Mouse (Mus musculus) mature B cell (primary cell): ENCODE data around the gene Wnk4.

ENCODE experiments used
- in situ Hi-C: fragments of 300-500 bp; cut with MboI; formaldehyde crosslinking; loops from 2 replicates; pipeline ENCODE4 v1.14.3; 2019

Wnk4 gene

GRCm38 (mm10) chr11:101275309-101275708 lies 14.9 kb downstream of the Wnk4 start:
- in situ Hi-C loops, result no loop called here

GRCm38 (mm10) chr11:101276319-101277070 lies 16.1 kb downstream of the Wnk4 start:
- in situ Hi-C loops, result no loop called here

- in situ Hi-C loops, result no loop called here
Measured at GRCm38 (mm10) chr11:101277381-101278222, 17.2 kb downstream of the Wnk4 start.

- in situ Hi-C loops, result no loop called here
Measured at GRCm38 (mm10) chr11:101278223-101279192, 18.1 kb downstream of the Wnk4 start, which contains the start of the genes Cntd1 and Coa3. Gene Cntd1 (plus strand): TSS chr11:101279012. Gene Coa3 (minus strand): TSS chr11:101279114.

GRCm38 (mm10) chr11:101279193-101279569 lies 18.8 kb downstream of the Wnk4 start:
- in situ Hi-C loops, result no loop called here

GRCm38 (mm10) chr11:101280837-101281236 lies 20.5 kb downstream of the Wnk4 start:
- in situ Hi-C loops, result no loop called here

GRCm38 (mm10) chr11:101282896-101283295 lies 22.5 kb downstream of the Wnk4 start:
- in situ Hi-C loops, result no loop called here

GRCm38 (mm10) chr11:101283805-101284204 lies 23.4 kb downstream of the Wnk4 start:
- in situ Hi-C loops, result no loop called here

GRCm38 (mm10) chr11:101287306-101287705 lies 26.9 kb downstream of the Wnk4 start:
- in situ Hi-C loops, result no loop called here

- in situ Hi-C loops, result no loop called here
Measured at GRCm38 (mm10) chr11:101291231-101291630, 30.9 kb downstream of the Wnk4 start.

GRCm38 (mm10) chr11:101295191-101295590 lies 34.8 kb downstream of the Wnk4 start:
- in situ Hi-C loops, result no loop called here

- in situ Hi-C loops, result no loop called here
Measured at GRCm38 (mm10) chr11:101300881-101301280, 40.5 kb downstream of the Wnk4 start.

GRCm38 (mm10) chr11:101301299-101302003 lies 41.1 kb downstream of the Wnk4 start:
- in situ Hi-C loops, result no loop called here

GRCm38 (mm10) chr11:101302004-101302798 lies 41.8 kb downstream of the Wnk4 start, which contains the start of gene Becn1:
Gene Becn1 (minus strand): TSS chr11:101302286.
- in situ Hi-C loops, result no loop called here

- in situ Hi-C loops, result no loop called here
Measured at GRCm38 (mm10) chr11:101307744-101308143, 47.4 kb downstream of the Wnk4 start.

- in situ Hi-C loops, result no loop called here
Measured at GRCm38 (mm10) chr11:101311083-101311482, 50.7 kb downstream of the Wnk4 start.

GRCm38 (mm10) chr11:101312150-101312549 lies 51.8 kb downstream of the Wnk4 start:
- in situ Hi-C loops, result no loop called here

- in situ Hi-C loops, result no loop called here
Measured at GRCm38 (mm10) chr11:101314567-101314966, 54.2 kb downstream of the Wnk4 start.

GRCm38 (mm10) chr11:101315082-101315650 lies 54.8 kb downstream of the Wnk4 start:
- in situ Hi-C loops, result no loop called here
